In genomic region chr15:86124359-86124758, GRCm38 (mm10) we compare ENCODE assay signal across 8 mouse cellular contexts.
DNase-seq lines count a peak whose midpoint lies in the region; ATAC-seq lines count a peak whose summit lies in the region.

No protein-coding gene starts in this region.

- peaks cover 9% of the 10 kb centered on the region for H3K4me1 ChIP-seq in forebrain, embryonic 12.5 days
- H3K4me1 ChIP-seq in midbrain, embryonic 12.5 days, result 0 out of 2 replicates have a peak, but pooled peaks cover 11% of the 10 kb centered on the region

- peak; percentile 55; the same call in 1 of the 2 replicates for ATAC-seq in forebrain, embryonic 12.5 days (ENCODE audit: low FRiP score)
- ATAC-seq in midbrain, embryonic 12.5 days (ENCODE audit: low FRiP score, low read depth), result peak; percentile 27; the same call in 1 of the 2 replicates

- H3K4me2 ChIP-seq in forebrain, embryonic 12.5 days, result no peak overlapping the region
- no peak overlapping the region for H3K4me2 ChIP-seq in midbrain, embryonic 12.5 days (replicated peaks)

- intact Hi-C loops in left cerebral cortex, postnatal 14 days (cut with DNase I), result loop anchor here (1.0 kb wide), 1 partner anchor 70 kb away; no protein-coding TSS in a partner anchor

- H3K27me3 ChIP-seq in forebrain, embryonic 12.5 days, result no peaks in the 10 kb centered on the region
- H3K27me3 ChIP-seq in midbrain, embryonic 12.5 days, result no peaks in the 10 kb centered on the region

- H3K4me3 ChIP-seq in forebrain, embryonic 12.5 days (replicated peaks), result no peak overlapping the region
- H3K4me3 ChIP-seq in midbrain, embryonic 12.5 days, result no peak overlapping the region

- DNase-seq in left cerebral cortex, adult 18-20 months (ENCODE audit: low spot score in 2 of 2), result peak; percentile 70 to 73
- no peak for DNase-seq in left cerebral cortex, adult 11 months (ENCODE audit: low spot score)
- peak; percentile 72 for DNase-seq in c-Kit-positive CD71-positive TER-119-positive erythroid progenitor cells, embryonic 14.5 days (ENCODE audit: low spot score)
- peak; percentile 85 for DNase-seq in induced T-regulatory cell, adult 2 months (ENCODE audit: low read depth)
- peak; percentile 79 to 81 for DNase-seq in left cerebral cortex, postnatal 14 days (ENCODE audit: low spot score in 2 of 2)
- peak; percentile 63 to 79 for DNase-seq in spleen, postnatal 14 days (ENCODE audit: low spot score in 2 of 2)

- H3K9me3 ChIP-seq in forebrain, embryonic 12.5 days, result no peaks in the 10 kb centered on the region
- H3K9me3 ChIP-seq in midbrain, embryonic 12.5 days, result no peaks in the 10 kb centered on the region

- H3K27ac ChIP-seq in forebrain, embryonic 12.5 days, result no peak overlapping the region
- no peak overlapping the region for H3K27ac ChIP-seq in midbrain, embryonic 12.5 days (replicated peaks)

- H3K9ac ChIP-seq in forebrain, embryonic 12.5 days, result no peak overlapping the region
- no peak overlapping the region for H3K9ac ChIP-seq in midbrain, embryonic 12.5 days (replicated peaks)

- WGBS in forebrain, embryonic 12.5 days, result 70% methylated on average over 1 of the region's 1 CpGs
- WGBS in midbrain, embryonic 12.5 days, result 55% methylated on average over 1 of the region's 1 CpGs

- peaks cover 76% of the 10 kb centered on the region for H3K36me3 ChIP-seq in forebrain, embryonic 12.5 days (replicated peaks)
- peaks cover 69% of the 10 kb centered on the region for H3K36me3 ChIP-seq in midbrain, embryonic 12.5 days
